Comparison of ENCODE assay signal across 23 mouse cellular contexts in the genomic region with DNA sequence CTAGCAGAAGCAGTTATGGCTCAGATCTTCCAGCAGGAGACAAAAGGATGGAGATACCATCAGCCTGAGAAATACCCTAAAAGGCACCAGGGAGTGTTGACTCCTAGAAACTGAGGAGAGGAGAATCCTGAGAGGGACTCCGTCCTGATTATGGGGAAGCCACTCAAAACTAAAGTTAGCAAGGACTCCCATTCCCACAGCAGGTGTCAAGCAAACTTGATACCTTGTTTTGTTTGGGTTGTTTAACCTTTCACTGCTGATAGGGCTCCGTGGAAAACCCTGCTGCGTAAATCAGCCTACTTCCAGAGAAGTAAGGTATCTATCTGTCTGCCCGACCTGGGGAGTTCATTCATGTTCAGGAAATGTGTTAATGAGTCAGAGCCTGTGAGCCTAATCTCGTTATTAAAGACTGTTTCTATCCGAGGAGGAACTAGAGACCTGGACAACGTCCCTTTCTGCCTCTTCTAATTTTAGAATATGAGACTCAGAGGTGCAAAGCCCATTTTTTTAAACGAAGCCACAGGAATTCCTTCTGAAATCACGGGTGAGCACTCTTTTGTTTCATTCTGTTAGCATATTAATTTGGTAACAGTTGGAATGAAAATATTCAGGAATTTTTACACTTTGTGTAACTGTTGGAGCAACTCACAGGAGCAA. TPM values are rescaled to one million over a fixed set of nuclear protein-coding genes. Genes with fewer than 3 reads are reported as not detected.
DNase-seq lines count a peak whose midpoint lies in the region; ATAC-seq and TF ChIP-seq lines count a peak whose summit lies in the region.
"Had no signal": no experiment of that assay in that cellular context is flagged by ENCODE, and none has a peak within 500 bp of the region (broad histone marks: within the 10 kb centered on the region; RNA-seq: fewer than 3 reads in every experiment).

No protein-coding gene starts in this region.

- ATAC-seq in heart, embryonic 12.5 days (ENCODE audit: insufficient number of reproducible peaks, low FRiP score), result no peak
- ATAC-seq in heart, embryonic 11.5 days (replicated peaks; ENCODE audit: insufficient number of reproducible peaks, low FRiP score, low TSS enrichment), result no peak
- 0 out of 2 replicates have a peak, but pooled peaks have one; percentile 12 for ATAC-seq in kidney, embryonic 16.5 days (ENCODE audit: low FRiP score, low TSS enrichment)
- peak; percentile 84 for ATAC-seq in Patski
- ATAC-seq: forebrain, postnatal 0 days; liver, postnatal 0 days; lung, postnatal 0 days had no signal

- CTCF ChIA-PET in Patski (lab: Charles Lee), result interaction anchor here (0.8 to 1.4 kb wide), 3 partner anchors 16 to 52 kb away, joined by 3 to 4 read pairs (median 4); no protein-coding TSS in a partner anchor

- in situ Hi-C loops in Patski (cut with MboI; ENCODE audit: low pct_unique_long_range_greater_than_20kb), result no loop called here

- POLR2A ChIA-PET in Patski (lab: Charles Lee), result interaction anchor here (1.0 kb wide), 1 partner anchor 11 kb away, joined by 3 read pairs; no protein-coding TSS in a partner anchor

- no peak for DNase-seq in kidney, adult 9 months
- peak; percentile 74 for DNase-seq in Patski (ENCODE audit: low read depth, low spot score)
- DNase-seq in B cell, adult 2 months, result no peak
- no peak for DNase-seq in thymus, postnatal 0 days (ENCODE audit: low spot score)
- DNase-seq: adrenal gland, adult 2 months; cerebellum, adult 11-12 months; cerebellum, postnatal 10 days; forebrain, postnatal 0 days; gastrocnemius, postnatal 36 days; kidney, postnatal 25 days; liver, postnatal 0 days; thymus, postnatal 25 days had no signal

- H3K27me3 ChIP-seq in heart, embryonic 12.5 days (replicated peaks), result no peaks in the 10 kb centered on the region
- H3K27me3 ChIP-seq in heart, embryonic 11.5 days (ENCODE audit: control insufficient read depth, insufficient read depth, low read length), result no peaks in the 10 kb centered on the region
- no peaks in the 10 kb centered on the region for H3K27me3 ChIP-seq in kidney, embryonic 16.5 days (ENCODE audit: insufficient read depth, low read length)
- H3K27me3 ChIP-seq in Patski, result no peaks in the 10 kb centered on the region
- H3K27me3 ChIP-seq: embryonic facial prominence, embryonic 12.5 days; hindbrain, embryonic 15.5 days; limb, embryonic 12.5 days; midbrain, embryonic 12.5 days had no signal

- peaks cover 18% of the 10 kb centered on the region; the same call in 1 of the 2 replicates for H3K4me1 ChIP-seq in heart, embryonic 12.5 days (replicated peaks)
- H3K4me1 ChIP-seq in heart, embryonic 11.5 days (ENCODE audit: control insufficient read depth, insufficient read depth, low read length), result peaks cover 11% of the 10 kb centered on the region; the same call in 1 of the 2 replicates
- peaks cover 8% of the 10 kb centered on the region for H3K4me1 ChIP-seq in kidney, embryonic 16.5 days (ENCODE audit: insufficient read depth, low read length)
- H3K4me1 ChIP-seq: embryonic facial prominence, embryonic 12.5 days; hindbrain, embryonic 15.5 days; limb, embryonic 12.5 days; midbrain, embryonic 12.5 days had no signal

- peak overlapping the region; percentile 50 for H3K4me2 ChIP-seq in heart, embryonic 12.5 days
- no peak overlapping the region; the same call in 1 of the 2 replicates for H3K4me2 ChIP-seq in heart, embryonic 11.5 days
- no peak overlapping the region for H3K4me2 ChIP-seq in kidney, embryonic 16.5 days (replicated peaks; ENCODE audit: low read depth, low read length)
- H3K4me2 ChIP-seq: embryonic facial prominence, embryonic 12.5 days; hindbrain, embryonic 15.5 days; limb, embryonic 12.5 days; liver, embryonic 11.5 days; midbrain, embryonic 12.5 days had no signal

- no peak overlapping the region for H3K9ac ChIP-seq in heart, embryonic 12.5 days
- no peak overlapping the region for H3K9ac ChIP-seq in heart, embryonic 11.5 days (ENCODE audit: low read depth, low read length)
- no peak overlapping the region for H3K9ac ChIP-seq in kidney, embryonic 16.5 days (replicated peaks; ENCODE audit: low read length)
- H3K9ac ChIP-seq: embryonic facial prominence, embryonic 12.5 days; forebrain, postnatal 0 days; hindbrain, embryonic 15.5 days; limb, embryonic 12.5 days; liver, postnatal 0 days; midbrain, embryonic 12.5 days had no signal

- H3K27ac ChIP-seq in heart, embryonic 12.5 days (ENCODE audit: poor library complexity, severe bottlenecking), result no peak overlapping the region
- no peak overlapping the region for H3K27ac ChIP-seq in heart, embryonic 11.5 days (ENCODE audit: low read depth, low read length)
- no peak overlapping the region for H3K27ac ChIP-seq in kidney, embryonic 16.5 days (ENCODE audit: low read length)
- H3K27ac ChIP-seq: embryonic facial prominence, embryonic 12.5 days; hindbrain, embryonic 15.5 days; limb, embryonic 12.5 days; macrophage; midbrain, embryonic 12.5 days had no signal

- 8% methylated on average over 9 of the region's 9 CpGs for WGBS in heart, embryonic 12.5 days
- WGBS in heart, embryonic 11.5 days (ENCODE audit: insufficient replicate concordance), result 10% methylated on average over 9 of the region's 9 CpGs
- WGBS in kidney, embryonic 16.5 days, result 17% methylated on average over 9 of the region's 9 CpGs

- TF ChIP-seq CTCF in Patski (IDR thresholded peaks at IDR 0.05), result no peak

- H3K9me3 ChIP-seq in heart, embryonic 12.5 days (replicated peaks), result no peaks in the 10 kb centered on the region
- H3K9me3 ChIP-seq in heart, embryonic 11.5 days (replicated peaks; ENCODE audit: control insufficient read depth, low read length), result no peaks in the 10 kb centered on the region
- no peaks in the 10 kb centered on the region for H3K9me3 ChIP-seq in kidney, embryonic 16.5 days (ENCODE audit: low read length)
- H3K9me3 ChIP-seq: embryonic facial prominence, embryonic 12.5 days; hindbrain, embryonic 15.5 days; limb, embryonic 12.5 days; midbrain, embryonic 12.5 days had no signal

- H3K36me3 ChIP-seq in heart, embryonic 12.5 days, result no peaks in the 10 kb centered on the region
- no peaks in the 10 kb centered on the region for H3K36me3 ChIP-seq in heart, embryonic 11.5 days (ENCODE audit: control insufficient read depth, insufficient read depth, low read length)
- H3K36me3 ChIP-seq in kidney, embryonic 16.5 days (ENCODE audit: insufficient read depth, low read length), result no peaks in the 10 kb centered on the region
- H3K36me3 ChIP-seq: embryonic facial prominence, embryonic 12.5 days; hindbrain, embryonic 15.5 days; limb, embryonic 12.5 days; midbrain, embryonic 12.5 days had no signal

- no peak overlapping the region for H3K4me3 ChIP-seq in heart, embryonic 12.5 days
- no peak overlapping the region for H3K4me3 ChIP-seq in heart, embryonic 11.5 days (ENCODE audit: low read depth, low read length)
- no peak overlapping the region for H3K4me3 ChIP-seq in kidney, embryonic 16.5 days (ENCODE audit: low read length)
- H3K4me3 ChIP-seq: embryonic facial prominence, embryonic 12.5 days; hindbrain, embryonic 15.5 days; limb, embryonic 12.5 days; midbrain, embryonic 12.5 days had no signal

RNA-seq across cellular contexts. Expression of a gene that starts 32.7 kb away (rescaled TPM):
- 0.20 TPM in 1 of 2 replicates, not detected in the other for polyA plus RNA-seq in heart, embryonic 12.5 days (2016; fragmentation: Nextera tagmentation; extraction: Ambion mirVana)
- polyA plus RNA-seq in heart, embryonic 11.5 days (2014; fragmentation: Nextera tagmentation; extraction: Ambion mirVana), result 0.53 TPM in 1 of 2 replicates, not detected in the other
- polyA plus RNA-seq in kidney, embryonic 16.5 days (2015; fragmentation: Nextera tagmentation; extraction: Ambion mirVana), result 0.41 TPM in 1 of 2 replicates, not detected in the other
- not detected for polyA plus RNA-seq in Patski (2021)
- polyA plus RNA-seq in thymus, postnatal 0 days (2015; fragmentation: Nextera tagmentation; extraction: Ambion mirVana), result 3.0 TPM in 2 replicates
- polyA plus RNA-seq: adrenal gland, adult 2 months; forebrain, postnatal 0 days; intestine, embryonic 14.5 days; limb, embryonic 12.5 days; midbrain, embryonic 12.5 days had no signal

Comparison
In these comparisons a context has a peak if more than half of its experiments do, and no peak if none do; other contexts are left out.
1. ATAC-seq: peak in kidney, embryonic 16.5 days (single experiment) and Patski (single experiment); none in heart, embryonic 12.5 days (single experiment) and heart, embryonic 11.5 days (single experiment).